ENCODE assay signal across 27 mouse cellular contexts in genomic region chr4:80306528-80306927, GRCm38 (mm10).
DNase-seq lines count a peak whose midpoint lies in the region; ATAC-seq lines count a peak whose summit lies in the region.
"Had no signal": no experiment of that assay in that cellular context is flagged by ENCODE, and none has a peak within 500 bp of the region (broad histone marks: within the 10 kb centered on the region; RNA-seq: fewer than 3 reads in every experiment).

No protein-coding gene starts in this region.

- DNase-seq in midbrain, embryonic 14.5 days = peak; percentile 1
- no peak for DNase-seq in midbrain, embryonic 11.5 days (ENCODE audit: low spot score, missing footprints)
- peak; percentile 0 for DNase-seq in brain, adult 2 months (ENCODE audit: low read depth, low spot score)
- DNase-seq in left cerebral cortex, postnatal 25 days (ENCODE audit: low spot score in 2 of 2) = no peak
- DNase-seq: adrenal gland, postnatal 10 days; adrenal gland, postnatal 36 days; cerebellum, adult 11-12 months; cerebellum, adult 8-10 months; cerebellum, postnatal 10 days; cerebellum, postnatal 36 days; embryo, embryonic 11 days; gastrocnemius, postnatal 10 days; gastrocnemius, postnatal 36 days; heart, adult 2 months; heart, postnatal 14 days; heart, postnatal 4 days had no signal

- no peak overlapping the region for H3K4me3 ChIP-seq in forebrain, embryonic 13.5 days
- no peak overlapping the region for H3K4me3 ChIP-seq in forebrain, embryonic 16.5 days (replicated peaks; ENCODE audit: low read length)
- no peak overlapping the region for H3K4me3 ChIP-seq in midbrain, embryonic 14.5 days (replicated peaks; ENCODE audit: low read depth, low read length)
- H3K4me3 ChIP-seq in midbrain, embryonic 11.5 days (ENCODE audit: low read depth, low read length) = no peak overlapping the region
- H3K4me3 ChIP-seq: embryonic facial prominence, embryonic 10.5 days; embryonic facial prominence, embryonic 13.5 days; erythroblast, embryonic 14.5 days; forebrain, embryonic 12.5 days; heart, adult 2 months; heart, embryonic 10.5 days; heart, embryonic 13.5 days had no signal

- no peak overlapping the region for H3K9ac ChIP-seq in forebrain, embryonic 13.5 days
- no peak overlapping the region for H3K9ac ChIP-seq in forebrain, embryonic 16.5 days (replicated peaks; ENCODE audit: low read depth, low read length)
- no peak overlapping the region for H3K9ac ChIP-seq in midbrain, embryonic 14.5 days (replicated peaks; ENCODE audit: low read length)
- H3K9ac ChIP-seq in midbrain, embryonic 11.5 days (ENCODE audit: low read length) = no peak overlapping the region
- H3K9ac ChIP-seq: embryonic facial prominence, embryonic 13.5 days; forebrain, embryonic 12.5 days; heart, embryonic 13.5 days; hindbrain, embryonic 14.5 days had no signal

- no peaks in the 10 kb centered on the region for H3K9me3 ChIP-seq in forebrain, embryonic 13.5 days (replicated peaks)
- H3K9me3 ChIP-seq in forebrain, embryonic 16.5 days (ENCODE audit: control insufficient read depth, low read length) = no peaks in the 10 kb centered on the region
- H3K9me3 ChIP-seq in midbrain, embryonic 14.5 days (ENCODE audit: control insufficient read depth, low read length) = no peaks in the 10 kb centered on the region
- H3K9me3 ChIP-seq in midbrain, embryonic 11.5 days (ENCODE audit: control insufficient read depth, low read length) = no peaks in the 10 kb centered on the region
- H3K9me3 ChIP-seq: embryonic facial prominence, embryonic 10.5 days; embryonic facial prominence, embryonic 13.5 days; forebrain, embryonic 12.5 days; heart, embryonic 10.5 days; heart, embryonic 13.5 days had no signal

- H3K4me1 ChIP-seq in forebrain, embryonic 13.5 days = no peaks in the 10 kb centered on the region
- H3K4me1 ChIP-seq in forebrain, embryonic 16.5 days (replicated peaks; ENCODE audit: control insufficient read depth, insufficient read depth, low read length) = no peaks in the 10 kb centered on the region
- H3K4me1 ChIP-seq in midbrain, embryonic 14.5 days (ENCODE audit: control insufficient read depth, insufficient read depth, low read length) = no peaks in the 10 kb centered on the region
- H3K4me1 ChIP-seq in midbrain, embryonic 11.5 days (ENCODE audit: control insufficient read depth, insufficient read depth, low read length) = no peaks in the 10 kb centered on the region
- H3K4me1 ChIP-seq: embryonic facial prominence, embryonic 10.5 days; embryonic facial prominence, embryonic 13.5 days; forebrain, embryonic 12.5 days; heart, embryonic 10.5 days; heart, embryonic 13.5 days had no signal

- no peaks in the 10 kb centered on the region for H3K27me3 ChIP-seq in forebrain, embryonic 13.5 days
- H3K27me3 ChIP-seq in forebrain, embryonic 16.5 days (replicated peaks; ENCODE audit: control insufficient read depth, insufficient read depth, low read length) = no peaks in the 10 kb centered on the region
- no peaks in the 10 kb centered on the region for H3K27me3 ChIP-seq in midbrain, embryonic 14.5 days (ENCODE audit: control insufficient read depth, insufficient read depth, low read length)
- no peaks in the 10 kb centered on the region for H3K27me3 ChIP-seq in midbrain, embryonic 11.5 days (ENCODE audit: control insufficient read depth, insufficient read depth, low read length)
- H3K27me3 ChIP-seq: embryonic facial prominence, embryonic 13.5 days; forebrain, embryonic 12.5 days; heart, embryonic 13.5 days had no signal

- no peaks in the 10 kb centered on the region for H3K36me3 ChIP-seq in forebrain, embryonic 13.5 days (ENCODE audit: poor library complexity, severe bottlenecking)
- no peaks in the 10 kb centered on the region for H3K36me3 ChIP-seq in forebrain, embryonic 16.5 days (ENCODE audit: control insufficient read depth, insufficient read depth)
- no peaks in the 10 kb centered on the region for H3K36me3 ChIP-seq in midbrain, embryonic 14.5 days (ENCODE audit: control insufficient read depth, insufficient read depth, low read length)
- no peaks in the 10 kb centered on the region for H3K36me3 ChIP-seq in midbrain, embryonic 11.5 days (ENCODE audit: control insufficient read depth, insufficient read depth, low read length)
- H3K36me3 ChIP-seq: embryonic facial prominence, embryonic 10.5 days; embryonic facial prominence, embryonic 13.5 days; forebrain, embryonic 12.5 days; heart, embryonic 10.5 days; heart, embryonic 13.5 days had no signal

- 46% methylated on average over 1 of the region's 1 CpGs for WGBS in forebrain, embryonic 13.5 days
- WGBS in forebrain, embryonic 16.5 days = 42% methylated on average over 1 of the region's 1 CpGs
- 21% methylated on average over 1 of the region's 1 CpGs for WGBS in midbrain, embryonic 14.5 days
- WGBS in midbrain, embryonic 11.5 days = 30% methylated on average over 1 of the region's 1 CpGs

- intact Hi-C loops in left cerebral cortex, postnatal 25 days (cut with DNase I) = no loop called here

- no peak overlapping the region for H3K4me2 ChIP-seq in forebrain, embryonic 13.5 days
- no peak overlapping the region for H3K4me2 ChIP-seq in forebrain, embryonic 16.5 days (ENCODE audit: low read length)
- no peak overlapping the region for H3K4me2 ChIP-seq in midbrain, embryonic 14.5 days (ENCODE audit: low read length)
- H3K4me2 ChIP-seq in midbrain, embryonic 11.5 days = no peak overlapping the region
- H3K4me2 ChIP-seq: embryonic facial prominence, embryonic 13.5 days; forebrain, embryonic 12.5 days; heart, embryonic 13.5 days; hindbrain, embryonic 14.5 days had no signal

- 0 out of 2 replicates have a peak, but pooled peaks have one; percentile 45 for ATAC-seq in forebrain, embryonic 13.5 days
- ATAC-seq in forebrain, embryonic 16.5 days = no peak
- ATAC-seq in midbrain, embryonic 14.5 days (ENCODE audit: low FRiP score, low TSS enrichment) = no peak
- ATAC-seq in midbrain, embryonic 11.5 days (ENCODE audit: low FRiP score) = no peak; the same call in 1 of the 2 replicates
- ATAC-seq: hindbrain, postnatal 0 days; inflammation-experienced regulatory T-cells, adult 6 months had no signal

- H3K27ac ChIP-seq in forebrain, embryonic 13.5 days = no peak overlapping the region
- no peak overlapping the region for H3K27ac ChIP-seq in forebrain, embryonic 16.5 days (ENCODE audit: low read length)
- no peak overlapping the region for H3K27ac ChIP-seq in midbrain, embryonic 14.5 days (replicated peaks; ENCODE audit: low read depth, low read length)
- no peak overlapping the region for H3K27ac ChIP-seq in midbrain, embryonic 11.5 days (ENCODE audit: low read depth, low read length)
- H3K27ac ChIP-seq: embryonic facial prominence, embryonic 10.5 days; embryonic facial prominence, embryonic 13.5 days; forebrain, embryonic 12.5 days; heart, adult 2 months; heart, embryonic 10.5 days; heart, embryonic 13.5 days; hindbrain, embryonic 14.5 days; hindbrain, postnatal 0 days had no signal

Comparison
In these comparisons a context has a peak if more than half of its experiments do, and no peak if none do; other contexts are left out.
1. DNase-seq: peak in midbrain, embryonic 14.5 days (single experiment) and brain, adult 2 months (single experiment); none in midbrain, embryonic 11.5 days (single experiment) and left cerebral cortex, postnatal 25 days (0 of 2).